Mouse (Mus musculus) kidney, embryonic 14.5 days (tissue): ENCODE data around the gene Foxo3. TPM values are rescaled to one million over a fixed set of nuclear protein-coding genes. Genes with fewer than 3 reads are reported as not detected.

Experiments
- ATAC-seq: fragments of 200-750 bp; cut with Nextera tagmentation; 2 replicates; pipeline ENCODE4 v1.8.0; 2017; ENCODE audit warnings: moderate number of reproducible peaks, mild to moderate bottlenecking, moderate TSS enrichment, moderate library complexity; ENCODE audit not compliant: low FRiP score, low TSS enrichment
- H3K27ac ChIP-seq: fragments of 300-500 bp; sonication (generic); 2 replicates; pipeline ENCODE4 v1.5.1; 2014; ENCODE audit warnings: low read depth, mild to moderate bottlenecking, low read length, moderate library complexity, mixed read lengths
- H3K27me3 ChIP-seq: fragments of 300-500 bp; sonication (generic); 2 replicates; pipeline ENCODE4 v1.6.1; 2014; ENCODE audit warnings: mild to moderate bottlenecking, low read length; ENCODE audit not compliant: control insufficient read depth, insufficient read depth
- H3K36me3 ChIP-seq: fragments of 300-500 bp; sonication (generic); 2 replicates; pipeline ENCODE4 v1.6.1; 2014; ENCODE audit warnings: low read length, mixed read lengths; ENCODE audit not compliant: control insufficient read depth, insufficient read depth
- H3K4me1 ChIP-seq: fragments of 300-500 bp; sonication (generic); 2 replicates; pipeline ENCODE4 v1.6.1; 2014; ENCODE audit warnings: low read length, mixed read lengths; ENCODE audit not compliant: control insufficient read depth, insufficient read depth
- H3K4me2 ChIP-seq: fragments of 300-500 bp; sonication (generic); replicated peaks from 2 replicates; pipeline ENCODE4 v1.6.1; 2014; ENCODE audit warnings: low read depth, mild to moderate bottlenecking, low read length
- H3K4me3 ChIP-seq: fragments of 300-500 bp; sonication (generic); 2 replicates; pipeline ENCODE4 v1.5.1; 2014; ENCODE audit warnings: mild to moderate bottlenecking, low read length
- H3K9ac ChIP-seq: fragments of 300-500 bp; sonication (generic); 2 replicates; pipeline ENCODE4 v1.6.1; 2014; ENCODE audit warnings: low read depth, mild to moderate bottlenecking, low read length, moderate library complexity
- H3K9me3 ChIP-seq: fragments of 300-500 bp; sonication (generic); 2 replicates; pipeline ENCODE4 v1.6.1; 2016; ENCODE audit warnings: low read length; ENCODE audit not compliant: control insufficient read depth
- WGBS: fragments of 180-500 bp; shearing (Covaris S2); extraction: QIAGEN DNeasy Blood & Tissue Kit; methylation state at CpG from one replicate; pipeline ENCODE4 v1.1.7; 2014; 5-methylcytosine and 5-hydroxymethylcytosine counted together
- polyA plus RNA-seq: library from polyadenylated mRNA; unstranded; fragments of >200 nt; fragmentation: Nextera tagmentation; extraction: Ambion mirVana; gene quantifications from 2 replicates; pipeline ENCODE4 v1.2.1, GENCODE M21; 2014

Foxo3 gene
- polyA plus RNA-seq, 1 experiment from 2014 or later: 8.2 TPM

DNA sequence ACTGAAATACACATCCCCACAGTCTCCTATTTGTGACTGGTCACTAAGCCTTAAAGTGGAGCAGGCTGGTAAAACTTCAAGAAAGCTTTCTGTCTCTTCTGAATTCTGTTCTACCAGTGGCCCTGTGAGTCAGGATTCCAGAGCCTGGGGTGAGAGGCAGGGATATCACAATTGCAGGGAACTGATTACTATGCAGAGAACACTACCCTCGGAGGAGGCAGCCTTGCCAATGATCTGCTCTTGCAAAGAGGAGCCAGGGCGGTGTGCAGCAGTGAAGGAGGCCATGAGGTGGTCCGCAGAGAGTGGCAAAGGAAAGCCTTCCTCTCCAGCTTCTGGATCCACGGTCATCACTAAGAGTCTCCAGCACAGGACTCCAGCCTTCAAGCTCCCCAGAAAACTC lies 34.8 kb downstream of the Foxo3 start:
- H3K27me3 ChIP-seq: no peaks in the 10 kb centered on the region
- H3K9ac ChIP-seq: no peak overlapping the region
- no peak overlapping the region for H3K4me2 ChIP-seq
- no peak for ATAC-seq
- H3K27ac ChIP-seq: no peak overlapping the region
- no peak overlapping the region for H3K4me3 ChIP-seq
- H3K9me3 ChIP-seq: no peaks in the 10 kb centered on the region
- no peaks in the 10 kb centered on the region for H3K36me3 ChIP-seq
- no peaks in the 10 kb centered on the region for H3K4me1 ChIP-seq
- WGBS: 78% methylated on average over 4 of the region's 4 CpGs

DNA sequence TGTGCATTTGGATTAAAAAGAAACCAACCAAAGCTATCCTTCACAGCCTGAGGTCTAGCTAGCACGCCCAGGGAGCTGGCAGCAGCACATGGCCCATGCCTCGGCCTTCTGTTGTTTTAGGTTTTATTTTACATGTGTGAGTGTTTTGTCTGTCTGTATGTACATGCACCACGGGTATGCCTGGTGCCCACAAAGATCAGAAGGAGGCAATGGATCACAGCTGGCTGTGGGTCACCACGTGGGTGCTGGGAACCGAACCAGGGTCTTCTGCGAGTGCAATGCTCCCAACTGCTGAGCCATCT lies 36.8 kb downstream of the Foxo3 start:
- Histone ChIP-seq H3K9me3 (no peaks in the 10 kb centered on the region), H3K4me3 (no peak overlapping the region), H3K4me2 (no peak overlapping the region), H3K9ac (no peak overlapping the region), H3K27me3 (no peaks in the 10 kb centered on the region), H3K27ac (no peak overlapping the region), H3K36me3 (no peaks in the 10 kb centered on the region), H3K4me1 (no peaks in the 10 kb centered on the region)
- ATAC-seq: no peak
- WGBS: 96% methylated on average over 6 of the region's 6 CpGs

GRCm38 (mm10) chr10:42238923-42239809 lies 37.4 kb downstream of the Foxo3 start:
- no peaks in the 10 kb centered on the region for H3K36me3 ChIP-seq
- H3K9ac ChIP-seq: no peak overlapping the region
- no peak overlapping the region for H3K4me2 ChIP-seq
- no peaks in the 10 kb centered on the region for H3K9me3 ChIP-seq
- H3K4me1 ChIP-seq: no peaks in the 10 kb centered on the region
- no peaks in the 10 kb centered on the region for H3K27me3 ChIP-seq
- WGBS: 87% methylated on average over 15 of the region's 15 CpGs
- no peak overlapping the region for H3K4me3 ChIP-seq
- no peak for ATAC-seq
- H3K27ac ChIP-seq: no peak overlapping the region

GRCm38 (mm10) chr10:42238296-42238695 lies 38.3 kb downstream of the Foxo3 start:
- Histone ChIP-seq H3K4me3 (no peak overlapping the region), H3K4me2 (no peak overlapping the region), H3K27me3 (no peaks in the 10 kb centered on the region), H3K27ac (no peak overlapping the region), H3K9ac (no peak overlapping the region), H3K9me3 (no peaks in the 10 kb centered on the region), H3K36me3 (no peaks in the 10 kb centered on the region), H3K4me1 (peaks cover 2% of the 10 kb centered on the region; the same call in 1 of the 2 replicates)
- WGBS: 74% methylated on average over 5 of the region's 5 CpGs
- no peak for ATAC-seq

- no peak overlapping the region for H3K4me2 ChIP-seq
- WGBS: 89% methylated on average over 4 of the region's 4 CpGs
- H3K9ac ChIP-seq: no peak overlapping the region
- no peak overlapping the region for H3K27ac ChIP-seq
- H3K4me1 ChIP-seq: peaks cover 4% of the 10 kb centered on the region; the same call in 1 of the 2 replicates
- H3K27me3 ChIP-seq: no peaks in the 10 kb centered on the region
- H3K9me3 ChIP-seq: no peaks in the 10 kb centered on the region
- H3K4me3 ChIP-seq: no peak overlapping the region
- no peak for ATAC-seq
- H3K36me3 ChIP-seq: no peaks in the 10 kb centered on the region
Measured at GRCm38 (mm10) chr10:42237556-42237955, 39.0 kb downstream of the Foxo3 start.

- 83% methylated on average over 6 of the region's 6 CpGs for WGBS
Measured at GRCm38 (mm10) chr10:42235321-42235720, 41.2 kb downstream of the Foxo3 start.

DNA sequence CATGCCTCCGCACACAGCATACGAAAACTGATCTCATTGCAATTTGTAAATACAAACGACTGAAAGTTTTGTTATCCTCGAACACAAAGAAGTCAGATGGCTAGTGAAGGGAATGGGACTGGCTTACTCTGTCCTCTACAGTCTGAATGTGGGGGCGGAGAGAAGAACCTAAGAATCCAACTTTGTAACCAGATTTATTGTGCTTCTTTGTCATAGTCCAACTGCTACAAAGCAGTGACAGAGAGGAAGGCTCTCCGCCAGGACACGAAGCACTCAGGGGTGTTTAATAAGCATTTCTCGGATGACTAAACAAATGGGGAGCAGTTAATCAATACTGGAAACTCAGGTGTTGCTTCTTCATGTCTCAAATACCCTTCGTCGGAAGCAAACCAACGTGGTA lies 43.6 kb downstream of the Foxo3 start:
- Histone ChIP-seq H3K36me3 (no peaks in the 10 kb centered on the region), H3K4me1 (peaks cover 4% of the 10 kb centered on the region; the same call in 1 of the 2 replicates), H3K4me3 (no peak overlapping the region), H3K27me3 (no peaks in the 10 kb centered on the region), H3K27ac (no peak overlapping the region), H3K9ac (no peak overlapping the region), H3K9me3 (no peaks in the 10 kb centered on the region), H3K4me2 (no peak overlapping the region)
- 52% methylated on average over 11 of the region's 11 CpGs for WGBS
- no peak for ATAC-seq

More at GRCm38 (mm10) chr10:42235321-42235720, 41.2 kb downstream of the Foxo3 start:
- Histone ChIP-seq H3K27me3 (no peaks in the 10 kb centered on the region), H3K9ac (no peak overlapping the region), H3K4me2 (no peak overlapping the region), H3K4me3 (no peak overlapping the region), H3K27ac (no peak overlapping the region), H3K36me3 (no peaks in the 10 kb centered on the region), H3K4me1 (peaks cover 4% of the 10 kb centered on the region; the same call in 1 of the 2 replicates), H3K9me3 (no peaks in the 10 kb centered on the region)
- no peak for ATAC-seq

DNA sequence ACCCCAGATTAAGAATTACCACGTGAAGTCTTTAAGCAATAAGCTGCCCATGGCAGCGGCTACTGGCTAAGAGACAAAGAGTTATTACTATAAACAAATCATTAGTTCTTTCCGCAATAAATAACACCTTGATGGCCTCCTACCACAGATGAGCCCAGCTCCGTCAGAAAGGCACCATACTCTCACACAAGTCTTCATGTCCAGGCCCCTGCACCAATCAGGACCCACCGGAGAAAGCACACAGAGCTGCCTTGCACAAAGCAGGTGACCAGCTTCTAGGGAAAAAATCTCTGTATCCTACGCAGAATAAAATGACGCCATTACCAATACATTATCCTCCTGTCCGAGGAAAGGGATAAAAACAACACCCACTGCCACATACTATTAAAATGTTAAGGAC lies 44.7 kb downstream of the Foxo3 start:
- no peaks in the 10 kb centered on the region for H3K27me3 ChIP-seq
- H3K9me3 ChIP-seq: no peaks in the 10 kb centered on the region
- H3K4me1 ChIP-seq: peaks cover 4% of the 10 kb centered on the region; the same call in 1 of the 2 replicates
- 61% methylated on average over 8 of the region's 8 CpGs for WGBS
- no peak overlapping the region for H3K27ac ChIP-seq
- H3K4me3 ChIP-seq: no peak overlapping the region
- H3K9ac ChIP-seq: no peak overlapping the region
- H3K4me2 ChIP-seq: no peak overlapping the region
- no peaks in the 10 kb centered on the region for H3K36me3 ChIP-seq
- no peak for ATAC-seq

DNA sequence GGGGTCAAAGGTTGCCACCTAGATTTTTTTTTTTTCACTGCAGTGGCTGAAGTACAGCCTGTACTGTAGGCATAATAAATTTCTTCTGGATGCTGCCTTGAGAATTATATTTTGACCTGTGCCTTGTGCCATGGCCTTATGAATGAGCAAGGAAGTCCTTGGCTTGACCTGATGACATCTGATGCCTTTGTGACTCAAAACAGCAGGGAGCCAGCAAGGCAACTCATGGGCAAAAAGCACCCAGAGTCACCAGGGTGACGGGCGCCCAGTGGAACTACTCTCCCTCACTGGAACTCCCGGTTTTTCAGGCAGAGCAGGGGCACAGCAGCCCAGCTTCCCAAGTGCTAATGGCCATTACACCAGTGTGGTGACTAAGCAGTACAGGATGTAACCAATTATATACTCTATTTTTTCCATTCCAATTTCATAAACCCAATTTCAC lies 45.4 kb downstream of the Foxo3 start:
- Histone ChIP-seq H3K4me2 (no peak overlapping the region), H3K4me1 (peaks cover 4% of the 10 kb centered on the region; the same call in 1 of the 2 replicates), H3K27me3 (no peaks in the 10 kb centered on the region), H3K27ac (no peak overlapping the region), H3K4me3 (no peak overlapping the region), H3K9me3 (no peaks in the 10 kb centered on the region), H3K9ac (no peak overlapping the region), H3K36me3 (no peaks in the 10 kb centered on the region; the same call in 1 of the 2 replicates)
- ATAC-seq: no peak
- 74% methylated on average over 3 of the region's 3 CpGs for WGBS
